Mouse (Mus musculus): Measurements from ENCODE around the gene Ctdsp1. TPM values are rescaled to one million over a fixed set of nuclear protein-coding genes. Genes with fewer than 3 reads are reported as not detected.

Gene Ctdsp1
- polyA plus RNA-seq, 1 experiment from 2014 or later: 39.2 TPM

- H3K4me1 ChIP-seq: peaks cover 6% of the 10 kb centered on the region; the same call in 1 of the 2 replicates
- H3K4me2 ChIP-seq (replicated peaks): no peak overlapping the region
- no peak overlapping the region for H3K27ac ChIP-seq
- no peak overlapping the region for H3K9ac ChIP-seq
- no peak overlapping the region for H3K4me3 ChIP-seq
- ATAC-seq (ENCODE audit: low FRiP score): no peak
- peaks cover 7% of the 10 kb centered on the region; the same call in 1 of the 2 replicates for H3K27me3 ChIP-seq
- H3K36me3 ChIP-seq: no peaks in the 10 kb centered on the region
- 88% methylated on average over 13 of the region's 13 CpGs for WGBS
- no peaks in the 10 kb centered on the region for H3K9me3 ChIP-seq (replicated peaks)
Observed at GRCm38 (mm10) chr1:74383385-74383784, 7.9 kb upstream of the Ctdsp1 start.

DNA sequence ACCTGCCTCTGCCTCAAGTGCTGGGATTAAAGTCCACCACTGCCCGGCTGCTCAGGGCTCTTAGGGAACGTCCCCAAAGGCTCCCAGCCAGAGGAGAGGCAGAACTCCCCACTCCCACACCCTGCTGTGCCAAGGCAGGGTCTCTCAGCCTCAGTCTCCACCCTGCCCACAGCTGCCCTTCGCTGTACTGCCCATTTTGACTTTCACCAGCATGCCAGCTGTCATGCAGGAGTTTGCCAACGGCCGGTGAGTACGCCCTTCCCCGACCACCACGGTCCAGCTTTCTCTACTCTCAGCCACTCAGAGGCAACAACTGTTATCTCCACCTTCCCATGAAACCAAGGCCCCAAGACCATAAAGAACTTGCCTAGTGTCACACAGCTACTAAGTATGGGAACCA, 6.8 kb upstream of the Ctdsp1 start:
- H3K27ac ChIP-seq: no peak overlapping the region
- H3K27me3 ChIP-seq: peaks cover 13% of the 10 kb centered on the region; the same call in 1 of the 2 replicates
- H3K4me1 ChIP-seq: peaks cover 6% of the 10 kb centered on the region; the same call in 1 of the 2 replicates
- H3K4me2 ChIP-seq (replicated peaks): no peak overlapping the region
- 83% methylated on average over 8 of the region's 8 CpGs for WGBS
- ATAC-seq (ENCODE audit: low FRiP score): no peak
- no peak overlapping the region for H3K4me3 ChIP-seq
- no peak overlapping the region for H3K9ac ChIP-seq
- no peaks in the 10 kb centered on the region for H3K9me3 ChIP-seq (replicated peaks)
- H3K36me3 ChIP-seq: no peaks in the 10 kb centered on the region

DNA sequence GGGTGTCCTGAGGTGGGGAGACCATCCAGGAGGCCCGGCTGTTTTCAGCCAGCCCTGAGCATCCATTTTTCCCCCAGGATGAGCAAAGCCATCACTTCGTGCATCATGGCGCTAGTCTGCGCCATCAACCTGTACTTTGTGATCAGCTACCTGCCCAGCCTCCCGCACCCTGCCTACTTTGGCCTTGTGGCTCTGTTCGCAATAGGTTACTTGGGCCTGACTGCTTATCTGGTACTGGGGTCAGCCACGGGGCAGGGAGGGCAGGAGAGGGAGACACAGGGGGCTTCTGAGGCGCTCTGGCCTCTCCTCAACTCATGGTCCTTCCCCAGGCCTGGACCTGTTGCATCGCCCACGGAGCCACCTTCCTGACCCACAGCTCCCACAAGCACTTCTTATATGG, 6.2 kb upstream of the Ctdsp1 start:
- Histone ChIP-seq H3K4me1 (peaks cover 10% of the 10 kb centered on the region), H3K9me3 (replicated peaks) (no peaks in the 10 kb centered on the region), H3K27ac (no peak overlapping the region), H3K9ac (no peak overlapping the region), H3K4me3 (no peak overlapping the region), H3K27me3 (peaks cover 18% of the 10 kb centered on the region; the same call in 1 of the 2 replicates), H3K4me2 (replicated peaks) (no peak overlapping the region), H3K36me3 (no peaks in the 10 kb centered on the region)
- no peak for ATAC-seq (ENCODE audit: low FRiP score)
- WGBS: 97% methylated on average over 10 of the region's 10 CpGs

DNA sequence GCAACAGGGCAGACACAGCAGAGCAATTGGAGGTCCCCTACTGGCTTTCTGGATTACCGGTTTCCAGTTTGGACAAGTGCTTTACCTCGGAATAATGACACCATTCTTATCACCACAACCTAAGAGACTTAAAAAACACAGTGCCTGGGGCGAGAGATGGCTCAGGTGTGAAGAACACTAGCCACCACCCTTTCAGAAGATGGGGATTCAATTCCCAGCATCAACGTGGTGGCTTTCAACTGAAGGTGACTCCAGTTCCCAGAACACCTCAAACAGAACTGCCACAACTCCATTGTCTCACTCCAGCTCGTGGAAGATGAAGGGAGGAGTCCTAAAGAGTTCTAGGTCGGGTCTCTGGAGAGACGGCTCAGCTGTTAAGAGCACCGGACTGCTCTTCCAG, 5.8 kb upstream of the Ctdsp1 start:
- peaks cover 15% of the 10 kb centered on the region for H3K4me1 ChIP-seq
- no peaks in the 10 kb centered on the region for H3K36me3 ChIP-seq
- WGBS: 90% methylated on average over 8 of the region's 8 CpGs
- H3K9ac ChIP-seq: no peak overlapping the region
- ATAC-seq (ENCODE audit: low FRiP score): no peak
- peaks cover 23% of the 10 kb centered on the region; the same call in 1 of the 2 replicates for H3K27me3 ChIP-seq
- H3K9me3 ChIP-seq (replicated peaks): no peaks in the 10 kb centered on the region
- H3K27ac ChIP-seq: no peak overlapping the region
- H3K4me3 ChIP-seq: no peak overlapping the region
- no peak overlapping the region for H3K4me2 ChIP-seq (replicated peaks)

- peak overlapping the region; percentile 53 for H3K4me2 ChIP-seq (replicated peaks)
- H3K9me3 ChIP-seq (replicated peaks): no peaks in the 10 kb centered on the region
- no peaks in the 10 kb centered on the region for H3K36me3 ChIP-seq
- H3K27ac ChIP-seq: peak overlapping the region; percentile 92
- peak overlapping the region; percentile 50 for H3K9ac ChIP-seq
- H3K4me1 ChIP-seq: peaks cover 15% of the 10 kb centered on the region
- peaks cover 25% of the 10 kb centered on the region; the same call in 1 of the 2 replicates for H3K27me3 ChIP-seq
- WGBS: 56% methylated on average over 7 of the region's 10 CpGs
- H3K4me3 ChIP-seq: peak overlapping the region; percentile 49
- no peak for ATAC-seq (ENCODE audit: low FRiP score)
Observed at GRCm38 (mm10) chr1:74386363-74386713, 5.0 kb upstream of the Ctdsp1 start.

DNA sequence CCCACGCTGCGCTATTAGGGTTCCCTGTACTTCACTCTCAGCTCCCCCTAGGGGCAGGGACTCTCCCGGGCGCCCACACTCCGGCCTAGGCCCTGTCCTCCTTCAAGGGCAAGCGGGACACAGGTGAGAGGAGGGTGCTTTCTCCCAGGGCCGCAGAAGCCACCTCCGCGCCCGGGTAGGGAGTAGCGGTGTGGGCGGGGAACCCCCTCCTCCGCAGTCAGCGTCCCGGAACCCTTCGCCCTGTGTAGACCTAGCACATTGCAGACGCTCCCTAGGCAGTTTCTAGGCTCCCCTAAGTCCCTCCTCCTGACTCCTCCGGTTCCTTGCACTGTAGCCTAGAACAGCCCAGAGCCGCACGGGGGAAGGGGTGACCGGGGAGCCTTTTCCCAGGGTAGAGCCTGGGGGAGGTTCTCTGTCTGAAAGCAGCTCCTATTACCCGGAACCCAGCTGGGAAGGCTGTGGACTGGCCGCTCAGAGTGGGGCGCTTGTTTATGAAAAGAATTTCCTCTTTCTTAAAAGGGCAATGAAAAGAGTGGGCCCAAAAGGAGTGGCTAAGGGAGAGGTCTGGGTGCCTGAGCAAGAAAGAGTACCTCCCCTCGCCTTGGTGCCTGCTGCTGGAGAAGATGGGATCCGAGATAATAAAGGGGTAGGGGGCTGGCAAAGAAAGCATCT, 4.5 kb upstream of the Ctdsp1 start:
- whole genome bisulfite sequencing: under 1% methylated on average over 26 of the region's 26 CpGs
- H3K27me3 ChIP-seq: peaks cover 25% of the 10 kb centered on the region; the same call in 1 of the 2 replicates
- ATAC-seq (ENCODE audit: low FRiP score): peak; percentile 91
- peak overlapping the region; percentile 50 for H3K9ac ChIP-seq
- no peaks in the 10 kb centered on the region for H3K9me3 ChIP-seq (replicated peaks)
- peaks cover 15% of the 10 kb centered on the region for H3K4me1 ChIP-seq
- H3K36me3 ChIP-seq: no peaks in the 10 kb centered on the region
- peak overlapping the region; percentile 92 for H3K27ac ChIP-seq
- peak overlapping the region; percentile 49 for H3K4me3 ChIP-seq
- peak overlapping the region; percentile 53 for H3K4me2 ChIP-seq (replicated peaks)

- peak overlapping the region; percentile 50; the same call in 1 of the 2 replicates for H3K9ac ChIP-seq
- H3K27ac ChIP-seq: peak overlapping the region; percentile 92
- peaks cover 20% of the 10 kb centered on the region for H3K4me1 ChIP-seq
- H3K4me3 ChIP-seq: peak overlapping the region; percentile 49
- WGBS: 51% methylated on average over 15 of the region's 15 CpGs
- peaks cover 25% of the 10 kb centered on the region; the same call in 1 of the 2 replicates for H3K27me3 ChIP-seq
- H3K36me3 ChIP-seq: no peaks in the 10 kb centered on the region
- H3K4me2 ChIP-seq (replicated peaks): peak overlapping the region; percentile 53
- no peaks in the 10 kb centered on the region for H3K9me3 ChIP-seq (replicated peaks)
- no peak for ATAC-seq (ENCODE audit: low FRiP score)
Observed at GRCm38 (mm10) chr1:74387386-74387988, 3.8 kb upstream of the Ctdsp1 start.

- Histone ChIP-seq H3K4me1 (peaks cover 30% of the 10 kb centered on the region), H3K4me3 (no peak overlapping the region), H3K27ac (no peak overlapping the region), H3K36me3 (no peaks in the 10 kb centered on the region), H3K9me3 (replicated peaks) (no peaks in the 10 kb centered on the region), H3K9ac (no peak overlapping the region), H3K27me3 (peaks cover 25% of the 10 kb centered on the region; the same call in 1 of the 2 replicates), H3K4me2 (replicated peaks) (no peak overlapping the region)
- WGBS: 81% methylated on average over 7 of the region's 7 CpGs
- ATAC-seq (ENCODE audit: low FRiP score): no peak
Observed at GRCm38 (mm10) chr1:74388398-74388920, 2.9 kb upstream of the Ctdsp1 start.

GRCm38 (mm10) chr1:74389831-74390286, 1.4 kb upstream of the Ctdsp1 start:
- H3K9ac ChIP-seq: no peak overlapping the region

DNA sequence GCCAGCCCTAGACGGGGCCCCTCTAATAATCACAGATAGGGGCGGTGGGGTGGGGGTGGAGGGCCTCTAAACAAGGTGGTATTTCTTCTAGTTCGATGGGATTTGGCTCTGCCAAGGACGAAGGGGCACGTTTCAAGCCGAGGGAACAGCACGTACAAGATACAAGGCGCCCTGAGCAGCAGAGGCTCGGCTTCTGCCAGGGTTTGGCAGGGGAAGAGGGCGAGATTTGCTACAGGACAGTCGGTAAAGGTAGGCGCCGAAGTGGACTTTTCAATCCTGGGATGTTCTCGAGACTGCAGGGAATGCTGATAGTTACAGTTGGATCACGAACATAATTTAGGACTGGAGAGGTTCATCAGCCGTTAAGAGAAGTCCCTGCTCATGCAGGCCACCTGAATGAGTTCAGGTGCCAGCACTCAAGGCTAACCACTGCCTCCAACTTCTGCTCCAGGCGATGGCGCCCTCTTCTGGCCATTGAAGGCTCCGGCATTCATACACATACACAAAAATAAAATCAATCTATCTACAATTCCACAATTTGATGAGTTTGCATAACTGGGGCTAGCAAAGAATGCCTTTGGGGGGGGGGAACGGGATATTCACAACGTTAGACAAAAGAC, 912 bp upstream of the Ctdsp1 start:
- H3K4me2 ChIP-seq (replicated peaks): peak overlapping the region; percentile 87
- peaks cover 12% of the 10 kb centered on the region for H3K36me3 ChIP-seq
- H3K27ac ChIP-seq: peak overlapping the region; percentile 4; the same call in 1 of the 2 replicates
- 6% methylated on average over 21 of the region's 21 CpGs for WGBS
- ATAC-seq (ENCODE audit: low FRiP score): no peak
- no peak overlapping the region for H3K9ac ChIP-seq
- peaks cover 32% of the 10 kb centered on the region for H3K4me1 ChIP-seq
- H3K4me3 ChIP-seq: peak overlapping the region; percentile 94; the same call in 1 of the 2 replicates
- peaks cover 25% of the 10 kb centered on the region; the same call in 1 of the 2 replicates for H3K27me3 ChIP-seq
- no peaks in the 10 kb centered on the region for H3K9me3 ChIP-seq (replicated peaks)

More at GRCm38 (mm10) chr1:74389831-74390286, 1.4 kb upstream of the Ctdsp1 start:
- H3K4me3 ChIP-seq: peak overlapping the region; percentile 94; the same call in 1 of the 2 replicates
- H3K4me1 ChIP-seq: peaks cover 32% of the 10 kb centered on the region
- WGBS: 3% methylated on average over 29 of the region's 29 CpGs
- peak overlapping the region; percentile 4; the same call in 1 of the 2 replicates for H3K27ac ChIP-seq
- no peaks in the 10 kb centered on the region for H3K9me3 ChIP-seq (replicated peaks)
- H3K27me3 ChIP-seq: peaks cover 25% of the 10 kb centered on the region; the same call in 1 of the 2 replicates
- peaks cover 10% of the 10 kb centered on the region for H3K36me3 ChIP-seq
- peak overlapping the region; percentile 87 for H3K4me2 ChIP-seq (replicated peaks)
- ATAC-seq (ENCODE audit: low FRiP score): no peak

- WGBS: under 1% methylated on average over 52 of the region's 63 CpGs
- peak overlapping the region; percentile 90 for H3K9ac ChIP-seq
- H3K4me2 ChIP-seq (replicated peaks): peak overlapping the region; percentile 87
- peak; percentile 49 for ATAC-seq (ENCODE audit: low FRiP score)
- H3K4me1 ChIP-seq: peaks cover 32% of the 10 kb centered on the region
- peak overlapping the region; percentile 94 for H3K4me3 ChIP-seq
- H3K27me3 ChIP-seq: peaks cover 25% of the 10 kb centered on the region; the same call in 1 of the 2 replicates
- peaks cover 12% of the 10 kb centered on the region for H3K36me3 ChIP-seq
- H3K9me3 ChIP-seq (replicated peaks): no peaks in the 10 kb centered on the region
- peak overlapping the region; percentile 89 for H3K27ac ChIP-seq
Observed at GRCm38 (mm10) chr1:74391844-74392441, 634 bp downstream of the Ctdsp1 start.
